Mouse (Mus musculus) B cell, adult (primary cell): ENCODE measurements around the gene Cyp4a14. TPM values are rescaled to one million over a fixed set of nuclear protein-coding genes. Genes with fewer than 3 reads are reported as not detected.

Source experiments
- total RNA-seq: library from RNA; stranded (reverse); gene quantifications from 4 replicates; pipeline ENCODE4 v1.2.4, GENCODE M21; 2023; ENCODE audit not compliant: inconsistent age

Cyp4a14 gene
- total RNA-seq: not detected in 4 replicates

GRCm38 (mm10) chr4:115496001-115496400, at the start of gene Cyp4a14:
Gene Cyp4a14 (minus strand): TSS chr4:115496142.

DNA sequence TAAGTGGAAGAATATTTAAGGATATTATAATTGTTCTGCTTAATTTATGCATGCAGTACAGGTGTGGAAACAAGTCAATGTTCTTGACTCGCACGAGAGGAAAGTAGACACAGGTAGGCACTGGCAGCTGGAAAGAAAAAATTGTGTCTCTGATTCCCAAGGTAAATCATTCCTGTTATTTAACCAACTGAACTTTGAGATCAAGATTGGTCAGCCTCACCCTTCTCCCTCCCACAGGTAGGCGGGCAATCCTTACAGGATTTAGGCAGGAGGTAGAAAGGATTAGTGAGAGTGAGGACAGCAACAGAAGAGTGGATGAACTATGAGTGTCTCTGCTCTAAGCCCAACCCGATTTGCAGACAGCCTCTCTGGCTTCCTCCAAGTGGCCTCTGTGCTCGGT, 22.1 kb upstream of the Cyp4a14 start, which contains the start of gene Cyp4a10:
Gene Cyp4a10 (plus strand): TSS at position 265 of the 400 bp plus-strand sequence.

GRCm38 (mm10) chr4:115452304-115452703, 43.6 kb downstream of the Cyp4a14 start, which contains the start of gene Cyp4a30b:
Gene Cyp4a30b (plus strand): TSS chr4:115452604.

Other genes with a start within 250 kb of the Cyp4a14 start
- gene Cyp4a12a, start 197.1 kb downstream of the Cyp4a14 start, total RNA-seq: not detected in 4 replicates
- gene Cyp4a12b, start 84.5 kb downstream of the Cyp4a14 start, total RNA-seq: not detected in 4 replicates
- not detected in 4 replicates for gene Cyp4a30b, start 43.5 kb downstream of the Cyp4a14 start, total RNA-seq
- not detected in 4 replicates for gene Cyp4a10, start 22.1 kb upstream of the Cyp4a14 start, total RNA-seq
- gene Cyp4a31, start 67.5 kb upstream of the Cyp4a14 start, total RNA-seq: not detected in 4 replicates
- not detected in 4 replicates for gene Cyp4a32, start 104.8 kb upstream of the Cyp4a14 start, total RNA-seq
- gene Cyp4b1, start 151.6 kb upstream of the Cyp4a14 start, total RNA-seq: not detected in 4 replicates
- 37.3 to 47.9 TPM (median 43.7 TPM) in 4 replicates for gene Efcab14, start 241.6 kb upstream of the Cyp4a14 start, total RNA-seq